Mouse (Mus musculus) B cell, adult 2 months (primary cell): Measurements from ENCODE around the gene Nt5dc3.

Experiments used
- DNase-seq, 2 experiments: peaks; one replicate each; pipeline ENCODE4 v3.0.0; 2022

The Nt5dc3 gene

GRCm38 (mm10) chr10:86821014-86821413 lies 42.2 kb downstream of the Nt5dc3 start:
- DNase-seq, result no peak

- DNase-seq, result peak; percentile 43 to 49
Observed at GRCm38 (mm10) chr10:86824093-86824492, 45.3 kb downstream of the Nt5dc3 start.

- DNase-seq, result no peak
Observed at GRCm38 (mm10) chr10:86824871-86825270, 46.1 kb downstream of the Nt5dc3 start.

GRCm38 (mm10) chr10:86825871-86826522 lies 47.2 kb downstream of the Nt5dc3 start:
- no peak for DNase-seq

GRCm38 (mm10) chr10:86826929-86827328 lies 48.1 kb downstream of the Nt5dc3 start:
- DNase-seq, result no peak

GRCm38 (mm10) chr10:86828221-86829135 lies 49.7 kb downstream of the Nt5dc3 start:
- peak; percentile 42 to 53 for DNase-seq

- DNase-seq, result peak; percentile 27 to 36
Observed at GRCm38 (mm10) chr10:86829515-86829914, 50.7 kb downstream of the Nt5dc3 start.

GRCm38 (mm10) chr10:86836784-86837183 lies 58.0 kb downstream of the Nt5dc3 start:
- no peak for DNase-seq

- no peak for DNase-seq
Observed at GRCm38 (mm10) chr10:86838827-86839226, 60.0 kb downstream of the Nt5dc3 start.

- no peak for DNase-seq
Observed at GRCm38 (mm10) chr10:86842659-86843058, 63.9 kb downstream of the Nt5dc3 start.

- DNase-seq, result no peak
Observed at GRCm38 (mm10) chr10:86846926-86847467, 68.2 kb downstream of the Nt5dc3 start.

GRCm38 (mm10) chr10:86849087-86849486 lies 70.3 kb downstream of the Nt5dc3 start:
- no peak for DNase-seq

GRCm38 (mm10) chr10:86849508-86849907 lies 70.7 kb downstream of the Nt5dc3 start:
- DNase-seq, result no peak

GRCm38 (mm10) chr10:86852160-86852559 lies 73.4 kb downstream of the Nt5dc3 start:
- no peak for DNase-seq

GRCm38 (mm10) chr10:86853433-86853832 lies 74.6 kb downstream of the Nt5dc3 start:
- no peak for DNase-seq

GRCm38 (mm10) chr10:86860396-86860795 lies 81.6 kb downstream of the Nt5dc3 start:
- no peak for DNase-seq

GRCm38 (mm10) chr10:86862496-86862895 lies 83.7 kb downstream of the Nt5dc3 start:
- DNase-seq, result no peak

- peak; percentile 8 to 14 for DNase-seq
Observed at GRCm38 (mm10) chr10:86863429-86863828, 84.6 kb downstream of the Nt5dc3 start.

GRCm38 (mm10) chr10:86872121-86872520 lies 93.3 kb downstream of the Nt5dc3 start:
- no peak for DNase-seq

- no peak for DNase-seq
Observed at GRCm38 (mm10) chr10:86872591-86872990, 93.8 kb downstream of the Nt5dc3 start.

GRCm38 (mm10) chr10:86878721-86879120 lies 99.9 kb downstream of the Nt5dc3 start:
- no peak for DNase-seq

- DNase-seq, result no peak
Observed at GRCm38 (mm10) chr10:86880071-86880806, 101.4 kb downstream of the Nt5dc3 start.

- no peak for DNase-seq
Observed at GRCm38 (mm10) chr10:86881448-86881847, 102.6 kb downstream of the Nt5dc3 start.
